Mouse (Mus musculus) stomach, embryonic 14.5 days (tissue): ENCODE measurements around the gene Gprin1. TPM values are rescaled to one million over a fixed set of nuclear protein-coding genes. Genes with fewer than 3 reads are reported as not detected.

Experiments
- ATAC-seq: fragments of 200-750 bp; cut with Nextera tagmentation; 2 replicates; pipeline ENCODE4 v1.8.0; 2017; ENCODE audit warnings: low read depth, moderate TSS enrichment; ENCODE audit not compliant: insufficient number of reproducible peaks, insufficient read depth, low FRiP score
- H3K27ac ChIP-seq: fragments of 300-500 bp; sonication (generic); 2 replicates; pipeline ENCODE4 v1.5.1; 2014; ENCODE audit warnings: mild to moderate bottlenecking, low read length, moderate library complexity, mixed read lengths
- H3K27me3 ChIP-seq: fragments of 300-500 bp; sonication (generic); 2 replicates; pipeline ENCODE4 v1.6.1; 2014; ENCODE audit warnings: low read length, control low read depth, mixed read lengths; ENCODE audit not compliant: control insufficient read depth, insufficient read depth
- H3K36me3 ChIP-seq: fragments of 300-500 bp; sonication (generic); 2 replicates; pipeline ENCODE4 v1.6.1; 2014; ENCODE audit warnings: mild to moderate bottlenecking, control low read depth, low read length, moderate library complexity, mixed read lengths; ENCODE audit not compliant: control insufficient read depth, insufficient read depth
- H3K4me1 ChIP-seq: fragments of 300-500 bp; sonication (generic); 2 replicates; pipeline ENCODE4 v1.6.1; 2014; ENCODE audit warnings: low read length, control low read depth, mixed read lengths; ENCODE audit not compliant: control insufficient read depth, insufficient read depth
- H3K4me2 ChIP-seq: fragments of 300-500 bp; sonication (generic); replicated peaks from 2 replicates; pipeline ENCODE4 v1.6.1; 2014; ENCODE audit warnings: low read depth, low read length, control low read depth
- H3K4me3 ChIP-seq: fragments of 300-500 bp; sonication (generic); 2 replicates; pipeline ENCODE4 v1.5.1; 2014; ENCODE audit warnings: low read depth, low read length, control low read depth
- H3K9ac ChIP-seq: fragments of 300-500 bp; sonication (generic); replicated peaks from 2 replicates; pipeline ENCODE4 v1.6.1; 2014; ENCODE audit warnings: low read depth, mild to moderate bottlenecking, control low read depth, low read length, moderate library complexity, mixed read lengths
- H3K9me3 ChIP-seq: fragments of 300-500 bp; sonication (generic); 2 replicates; pipeline ENCODE4 v1.6.1; 2016; ENCODE audit warnings: low read depth, low read length, control low read depth; ENCODE audit not compliant: control insufficient read depth
- WGBS: fragments of 180-500 bp; shearing (Covaris S2); extraction: QIAGEN DNeasy Blood & Tissue Kit; methylation state at CpG from one replicate; pipeline ENCODE4 v1.1.7; 2014; 5-methylcytosine and 5-hydroxymethylcytosine counted together
- polyA plus RNA-seq: library from polyadenylated mRNA; unstranded; fragments of >200 nt; fragmentation: Nextera tagmentation; extraction: Ambion mirVana; gene quantifications from 2 replicates; pipeline ENCODE4 v1.2.1, GENCODE M21; 2014

Gprin1 gene
- polyA plus RNA-seq, 1 experiment from 2014 or later: 0.65 TPM

DNA sequence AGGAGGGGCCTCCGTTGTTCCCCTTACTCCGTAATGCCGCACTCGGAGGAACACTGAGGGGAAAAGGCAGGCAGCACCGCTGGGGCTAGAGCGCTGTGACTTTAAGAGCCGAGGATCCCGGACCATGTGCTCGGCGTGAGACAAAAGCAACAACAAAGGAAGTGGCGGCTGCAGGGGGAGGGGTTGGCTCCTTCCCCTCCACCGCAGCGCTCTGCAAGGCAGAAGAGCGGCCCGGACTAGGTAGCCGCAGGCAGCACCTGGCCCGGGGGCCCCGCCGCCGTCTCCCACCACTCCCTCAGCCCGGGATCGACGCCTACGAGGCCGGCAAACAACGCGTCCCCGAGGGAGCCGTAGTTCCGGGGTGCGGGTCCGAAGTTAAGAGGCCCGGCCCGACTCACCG is 62.6 kb downstream of the Gprin1 start:
- ATAC-seq: peak; percentile 59
- H3K4me1 ChIP-seq: peaks cover 29% of the 10 kb centered on the region
- peak overlapping the region; percentile 96 for H3K27ac ChIP-seq
- no peaks in the 10 kb centered on the region for H3K27me3 ChIP-seq
- H3K9me3 ChIP-seq: no peaks in the 10 kb centered on the region
- H3K36me3 ChIP-seq: peaks cover 23% of the 10 kb centered on the region
- 1% methylated on average over 35 of the region's 35 CpGs for WGBS
- peak overlapping the region; percentile 87 for H3K9ac ChIP-seq
- peak overlapping the region; percentile 83 for H3K4me2 ChIP-seq
- peak overlapping the region; percentile 97 for H3K4me3 ChIP-seq

Other genes starting within 250 kb of the Gprin1 start
- 15.6 and 16.6 TPM in 2 replicates for gene Simc1, start 246.1 kb downstream of the Gprin1 start, polyA plus RNA-seq
- gene 4833439L19Rik, start 184.4 kb downstream of the Gprin1 start, polyA plus RNA-seq: 129 and 138 TPM in 2 replicates
- gene Arl10, start 174.9 kb downstream of the Gprin1 start, polyA plus RNA-seq: 25.8 and 28.9 TPM in 2 replicates
- gene Nop16, start 159.8 kb downstream of the Gprin1 start, polyA plus RNA-seq: 76.2 and 87.5 TPM in 2 replicates
- 205 and 233 TPM in 2 replicates for gene Higd2a, start 159.7 kb downstream of the Gprin1 start, polyA plus RNA-seq
- gene Cltb, start 138.5 kb downstream of the Gprin1 start, polyA plus RNA-seq: 40.3 and 45.6 TPM in 2 replicates
- 120 and 131 TPM in 2 replicates for gene Faf2, start 128.1 kb downstream of the Gprin1 start, polyA plus RNA-seq
- 71.7 and 83.9 TPM in 2 replicates for gene Rnf44, start 56.0 kb downstream of the Gprin1 start, polyA plus RNA-seq
- gene Cdhr2, start 48.4 kb downstream of the Gprin1 start, polyA plus RNA-seq: 1.00 and 1.1 TPM in 2 replicates
- 0.59 and 0.74 TPM in 2 replicates for gene Sncb, start 16.7 kb upstream of the Gprin1 start, polyA plus RNA-seq
- not detected in 2 replicates for gene Eif4e1b, start 34.1 kb upstream of the Gprin1 start, polyA plus RNA-seq
- gene Tspan17, start 39.5 kb upstream of the Gprin1 start, polyA plus RNA-seq: 7.8 and 11.6 TPM in 2 replicates
- 2.9 and 3.7 TPM in 2 replicates for gene Unc5a, start 199.5 kb upstream of the Gprin1 start, polyA plus RNA-seq